Mouse (Mus musculus) MEL (cell line): ENCODE measurements around the gene BC052040. TPM values are rescaled to one million over a fixed set of nuclear protein-coding genes. Genes with fewer than 3 reads are reported as not detected.
A peak's percentile ranks its signal among the peaks of the same experiment; 100 is the strongest.

Experiments
- DNase-seq: peaks from one replicate; pipeline ENCODE4 v3.0.0; 2011; ENCODE audit warnings: low read depth, low spot score
- H3K27ac ChIP-seq: 2 replicates; pipeline ENCODE4 v1.5.1; 2012; ENCODE audit warnings: low read depth, mild to moderate bottlenecking, control low read depth, low read length, moderate library complexity; ENCODE audit not compliant: control insufficient read depth
- H3K27me3 ChIP-seq, 2 experiments: fragments of 150-350 bp in 1 of 2; sonication (generic) in 1 of 2; 2 replicates each; pipeline ENCODE4 v1.6.1; 2012; ENCODE audit warnings: low read length in 2 of 2, mild to moderate bottlenecking in 2 of 2, improper control_type of control experiment in 1 of 2, moderate library complexity in 1 of 2; ENCODE audit not compliant: insufficient read depth in 2 of 2, control insufficient read depth in 1 of 2
- H3K36me3 ChIP-seq, 2 experiments: 2 replicates each; pipeline ENCODE4 v1.6.1; 2012 to 2014; ENCODE audit warnings: low read length in 2 of 2, improper control_type of control experiment in 1 of 2, inconsistent platforms in 1 of 2, mild to moderate bottlenecking in 1 of 2; ENCODE audit not compliant: insufficient read depth in 2 of 2, control insufficient read depth in 1 of 2
- H3K4me1 ChIP-seq, 2 experiments: fragments of 150-350 bp in 1 of 2; sonication (generic) in 1 of 2; 2 replicates each; pipeline ENCODE4 v1.6.1; 2012; ENCODE audit warnings: low read length in 2 of 2, improper control_type of control experiment in 1 of 2, mild to moderate bottlenecking in 1 of 2; ENCODE audit not compliant: insufficient read depth in 2 of 2, control insufficient read depth in 1 of 2
- H3K4me3 ChIP-seq, 2 experiments: fragments of 150-350 bp in 1 of 2; sonication (generic) in 1 of 2; 2 replicates each; pipeline ENCODE4 v1.5.1; 2012; ENCODE audit warnings: low read depth in 2 of 2, low read length in 2 of 2, mild to moderate bottlenecking in 2 of 2, moderate library complexity in 2 of 2, control low read depth in 1 of 2, improper control_type of control experiment in 1 of 2; ENCODE audit not compliant: control insufficient read depth in 1 of 2, insufficient read depth in 1 of 2
- H3K79me2 ChIP-seq: 2 replicates; pipeline ENCODE4 v1.6.1; 2012; ENCODE audit warnings: mild to moderate bottlenecking, low read length, moderate library complexity; ENCODE audit not compliant: control insufficient read depth, poor library complexity, insufficient read depth
- H3K9ac ChIP-seq: 2 replicates; pipeline ENCODE4 v1.6.1; 2012; ENCODE audit warnings: low read depth, mild to moderate bottlenecking, control low read depth, low read length, moderate library complexity; ENCODE audit not compliant: control insufficient read depth, poor library complexity, severe bottlenecking
- H3K9me3 ChIP-seq: fragments of 150-350 bp; sonication (generic); replicated peaks from 2 replicates; pipeline ENCODE4 v1.6.1; 2012; ENCODE audit warnings: mild to moderate bottlenecking, low read length, improper control_type of control experiment, moderate library complexity; ENCODE audit not compliant: insufficient read depth
- CHD1 ChIP-seq: IDR thresholded peaks from 2 replicates; pipeline ENCODE4 v1.6.1; 2012; ENCODE audit warnings: low read depth, mild to moderate bottlenecking, inconsistent platforms, low read length, improper control_type of control experiment
- E2F4 ChIP-seq: IDR thresholded peaks from 2 replicates; pipeline ENCODE4 v1.6.1; 2011; ENCODE audit warnings: low read depth, low read length, improper control_type of control experiment, borderline replicate concordance
- ELF1 ChIP-seq: IDR thresholded peaks from 2 replicates; pipeline ENCODE4 v1.6.1; 2014; ENCODE audit warnings: low read depth, mild to moderate bottlenecking, inconsistent platforms, low read length, improper control_type of control experiment, moderate library complexity
- ETS1 ChIP-seq: IDR thresholded peaks from 2 replicates; pipeline ENCODE4 v1.6.1; 2012; ENCODE audit warnings: low read depth, mild to moderate bottlenecking, inconsistent platforms, low read length, improper control_type of control experiment, moderate library complexity
- GABPA ChIP-seq: IDR thresholded peaks from 2 replicates; pipeline ENCODE4 v1.6.1; 2012; ENCODE audit warnings: low read depth, mild to moderate bottlenecking, inconsistent platforms, low read length, improper control_type of control experiment, moderate library complexity
- GATA1 ChIP-seq: IDR thresholded peaks from 2 replicates; pipeline ENCODE4 v1.6.1; 2011; ENCODE audit warnings: low read depth, low read length, improper control_type of control experiment
- HCFC1 ChIP-seq: IDR thresholded peaks from 2 replicates; pipeline ENCODE4 v1.6.1; 2012; ENCODE audit warnings: low read depth, mild to moderate bottlenecking, inconsistent platforms, low read length, improper control_type of control experiment, moderate library complexity
- JUND ChIP-seq: IDR thresholded peaks from 2 replicates; pipeline ENCODE4 v1.6.1; 2011; ENCODE audit warnings: low read depth, mild to moderate bottlenecking, improper control_type of control experiment, low read length
- MAZ ChIP-seq: IDR thresholded peaks from 2 replicates; pipeline ENCODE4 v1.6.1; 2012; ENCODE audit warnings: low read depth, mild to moderate bottlenecking, inconsistent platforms, low read length, improper control_type of control experiment
- MEF2A ChIP-seq: IDR thresholded peaks from 2 replicates; pipeline ENCODE4 v1.6.1; 2014; ENCODE audit warnings: low read depth, mild to moderate bottlenecking, inconsistent platforms, low read length, improper control_type of control experiment; ENCODE audit not compliant: poor library complexity, insufficient replicate concordance, severe bottlenecking; ENCODE audit errors: extremely low read depth
- MXI1 ChIP-seq: IDR thresholded peaks from 2 replicates; pipeline ENCODE4 v1.6.1; 2011; ENCODE audit warnings: mild to moderate bottlenecking, low read depth, low read length, improper control_type of control experiment
- MYB ChIP-seq: IDR thresholded peaks from 2 replicates; pipeline ENCODE4 v1.6.1; 2011; ENCODE audit warnings: mild to moderate bottlenecking, low read depth, low read length, improper control_type of control experiment
- MYC ChIP-seq: IDR thresholded peaks from 2 replicates; pipeline ENCODE4 v1.6.1; 2011; ENCODE audit warnings: low read depth, mild to moderate bottlenecking, low read length, improper control_type of control experiment, moderate library complexity
- NELFE ChIP-seq: IDR thresholded peaks from 2 replicates; pipeline ENCODE4 v1.6.1; 2011; ENCODE audit warnings: low read depth, low read length, improper control_type of control experiment
- POLR2A ChIP-seq, 2 experiments: IDR thresholded peaks; 2 replicates each; pipeline ENCODE4 v1.6.1; 2011 to 2012; ENCODE audit warnings: low read length in 2 of 2, mild to moderate bottlenecking in 2 of 2, control low read depth in 1 of 2, improper control_type of control experiment in 1 of 2, low read depth in 1 of 2, moderate library complexity in 1 of 2; ENCODE audit not compliant: control insufficient read depth in 1 of 2, insufficient read depth in 1 of 2, poor library complexity in 1 of 2
- POLR2AphosphoS5 ChIP-seq: IDR thresholded peaks from 2 replicates; pipeline ENCODE4 v1.6.1; 2012; ENCODE audit warnings: low read depth, borderline replicate concordance, mild to moderate bottlenecking, inconsistent platforms, low read length, moderate library complexity, mixed read lengths
- RCOR1 ChIP-seq: IDR thresholded peaks from 2 replicates; pipeline ENCODE4 v1.6.1; 2012; ENCODE audit warnings: low read depth, mild to moderate bottlenecking, inconsistent platforms, low read length, improper control_type of control experiment
- SIN3A ChIP-seq: IDR thresholded peaks from 2 replicates; pipeline ENCODE4 v1.6.1; 2012; ENCODE audit warnings: low read length, improper control_type of control experiment, inconsistent platforms
- SMC3 ChIP-seq: IDR thresholded peaks from 2 replicates; pipeline ENCODE4 v1.6.1; 2011; ENCODE audit warnings: low read depth, low read length, improper control_type of control experiment
- TBP ChIP-seq: IDR thresholded peaks from 2 replicates; pipeline ENCODE4 v1.8.0; 2011; ENCODE audit warnings: low read depth, low read length, improper control_type of control experiment
- TCF12 ChIP-seq: IDR thresholded peaks from 2 replicates; pipeline ENCODE4 v1.6.1; 2014; ENCODE audit warnings: low read depth, mild to moderate bottlenecking, inconsistent platforms, low read length, improper control_type of control experiment, moderate library complexity
- UBTF ChIP-seq: IDR thresholded peaks from 2 replicates; pipeline ENCODE4 v1.6.1; 2012; ENCODE audit warnings: low read depth, mild to moderate bottlenecking, inconsistent platforms, low read length, improper control_type of control experiment, moderate library complexity, borderline replicate concordance; ENCODE audit not compliant: insufficient read depth
- ZC3H11A ChIP-seq: IDR thresholded peaks from 2 replicates; pipeline ENCODE4 v1.6.1; 2012; ENCODE audit warnings: low read depth, mild to moderate bottlenecking, inconsistent platforms, low read length, improper control_type of control experiment
- ZKSCAN1 ChIP-seq: IDR thresholded peaks from 2 replicates; pipeline ENCODE4 v1.6.1; 2012; ENCODE audit warnings: low read depth, mild to moderate bottlenecking, inconsistent platforms, low read length, improper control_type of control experiment, moderate library complexity
- ZMIZ1 ChIP-seq: IDR thresholded peaks from 2 replicates; pipeline ENCODE4 v1.6.1; 2012; ENCODE audit warnings: low read depth, mild to moderate bottlenecking, inconsistent platforms, low read length, improper control_type of control experiment, moderate library complexity
- ZNF384 ChIP-seq: IDR thresholded peaks from 2 replicates; pipeline ENCODE4 v1.6.1; 2012; ENCODE audit warnings: low read depth, mild to moderate bottlenecking, inconsistent platforms, low read length, improper control_type of control experiment
- polyA plus RNA-seq, 2 experiments: library from polyadenylated mRNA; stranded (reverse) in 1 of 2; unstranded in 1 of 2; fragments of >175 nt in 1 of 2; fragments of >200 nt in 1 of 2; gene quantifications; 2 replicates each; pipeline versions ENCODE4 v1.2.1 to v1.2.4; 2012; ENCODE audit warnings: low replicate concordance in 2 of 2, low read depth in 1 of 2; ENCODE audit not compliant: insufficient read length in 2 of 2, insufficient read depth in 1 of 2, missing spikeins in 1 of 2
- total RNA-seq: library from RNA; depleted of rRNA; stranded (reverse); fragments of 300-350 nt; gene quantifications from 2 replicates; pipeline ENCODE4 v1.2.3, GENCODE M21; 2012

Gene BC052040
- total and polyA plus RNA-seq, 3 experiments, result 5.3 to 18.2 TPM; not detected in 1

- no peak overlapping the region for H3K9ac ChIP-seq
- TF ChIP-seq POLR2A (IDR thresholded peaks at IDR 0.05; ENCODE audit: control insufficient read depth in 1 of 2, insufficient read depth in 1 of 2, low read depth in 1 of 2, low read length in 2 of 2, poor library complexity in 1 of 2) (no peak), E2F4 (no peak), POLR2AphosphoS5 (no peak), ZNF384 (no peak), MEF2A (no peak), ETS1 (no peak), NELFE (no peak), TBP (no peak), RCOR1 (no peak), TCF12 (no peak), ELF1 (no peak)
- TF ChIP-seq, all 39 proteins: peak for 0
- H3K79me2 ChIP-seq, result peaks cover 12% of the 10 kb centered on the region
- no peak overlapping the region for H3K4me3 ChIP-seq
- H3K27me3 ChIP-seq, result peaks cover 0 to 2% of the 10 kb centered on the region in 2 experiments; a peak in 1 of 4 replicates
- H3K4me1 ChIP-seq, result peaks cover 4 to 10% of the 10 kb centered on the region in 2 experiments
- H3K9me3 ChIP-seq, result no peaks in the 10 kb centered on the region
- H3K27ac ChIP-seq, result no peak overlapping the region
- no peak for DNase-seq
- H3K36me3 ChIP-seq, result peaks cover 0 to 12% of the 10 kb centered on the region in 2 experiments; a peak in 2 of 4 replicates
Observed at GRCm38 (mm10) chr2:115579171-115579900, 2.2 kb upstream of the BC052040 start.

DNA sequence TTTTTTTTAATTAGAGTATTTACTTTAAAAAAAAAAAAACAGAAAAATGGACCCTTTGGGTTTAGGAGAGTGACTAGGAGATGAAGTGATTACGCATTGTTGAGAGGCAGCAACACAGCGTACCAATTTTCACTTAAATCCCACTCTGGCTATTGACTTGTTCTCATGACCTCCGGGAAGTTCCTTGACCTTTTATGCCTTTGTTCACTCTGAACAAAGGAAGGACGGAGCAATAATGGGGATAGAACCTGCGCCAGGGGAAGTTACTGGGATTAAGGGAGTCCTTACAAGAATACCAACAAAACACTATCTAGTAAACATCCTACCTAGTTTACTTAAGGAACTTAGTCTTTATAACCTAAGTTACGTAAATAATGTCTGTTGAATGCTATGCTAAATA lies 1.5 kb upstream of the BC052040 start:
- Histone ChIP-seq H3K9ac (no peak overlapping the region), H3K27me3 (peaks cover 0 to under 1% of the 10 kb centered on the region in 2 experiments; a peak in 1 of 4 replicates), H3K4me1 (peaks cover 4 to 10% of the 10 kb centered on the region in 2 experiments), H3K4me3 (no peak overlapping the region), H3K36me3 (peaks cover 0 to 12% of the 10 kb centered on the region in 2 experiments; a peak in 2 of 4 replicates), H3K79me2 (peaks cover 12% of the 10 kb centered on the region), H3K27ac (no peak overlapping the region), H3K9me3 (no peaks in the 10 kb centered on the region)
- DNase-seq, result peak; percentile 14
- TF ChIP-seq MAZ (no peak), JUND (no peak), HCFC1 (no peak), MYC (no peak), RCOR1 (no peak), ZMIZ1 (no peak), GATA1 (no peak), MYB (no peak), CHD1 (no peak), SIN3A (no peak), ZKSCAN1 (no peak), MXI1 (no peak), UBTF (no peak), ZC3H11A (no peak), SMC3 (no peak), TCF12 (no peak), GABPA (no peak), POLR2AphosphoS5 (no peak)
